Mouse (Mus musculus): Measurements from ENCODE around the gene Myrfl. TPM values are rescaled to one million over a fixed set of nuclear protein-coding genes. Genes with fewer than 3 reads are reported as not detected.

Myrfl gene
- total RNA-seq, 2 experiments from 2014 or later, result 0.14 to 0.31 TPM

DNA sequence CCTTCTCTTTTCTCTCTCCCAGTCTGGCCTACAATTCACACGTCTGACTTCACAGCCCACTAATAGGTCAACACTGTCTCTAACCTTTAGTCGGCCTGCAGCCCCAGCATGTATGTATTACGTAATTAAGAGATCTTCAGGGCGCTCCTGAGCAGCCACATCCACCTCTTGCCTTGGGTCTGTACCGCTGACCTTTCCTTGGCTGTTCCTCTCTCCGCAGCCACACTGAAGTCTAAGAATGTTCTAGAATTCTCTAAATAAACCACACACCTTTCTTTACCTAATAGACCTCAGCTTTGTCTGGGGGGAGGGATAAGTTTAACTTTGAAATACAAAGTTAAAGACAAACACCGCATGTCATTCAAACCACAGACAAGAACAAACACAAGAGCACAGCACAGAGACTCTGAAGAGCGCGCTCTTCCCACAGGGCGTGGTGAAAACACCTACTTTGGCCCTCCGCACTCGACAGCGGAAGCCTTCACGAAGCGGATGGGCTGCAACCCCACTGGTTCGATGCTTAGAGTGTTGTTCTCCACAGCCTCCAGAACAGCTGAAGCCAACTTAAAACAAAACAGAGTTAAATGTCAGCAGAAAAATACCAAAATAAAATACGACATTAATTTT is 17.0 kb upstream of the Myrfl start:
- DNase-seq (ENCODE audit: low spot score in 2 of 2), result no peak

DNA sequence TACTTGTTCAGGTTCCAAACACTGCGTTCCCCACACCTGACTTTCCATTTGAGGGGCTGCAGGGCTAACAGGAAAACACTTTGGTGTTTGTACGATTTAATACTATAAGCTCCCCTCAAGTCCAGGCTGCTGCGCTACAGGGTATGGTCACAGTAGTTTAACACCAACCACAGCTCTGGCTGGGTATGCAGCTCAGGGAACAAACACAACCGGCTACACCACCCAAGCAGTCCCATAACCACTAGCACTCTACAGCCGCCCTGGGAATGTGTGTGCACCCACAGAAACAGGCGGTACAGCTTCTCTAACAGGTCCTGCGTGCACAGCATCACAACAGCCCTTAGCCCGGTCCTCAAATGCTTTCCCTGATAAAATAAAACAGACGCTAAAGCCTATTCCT is 16.1 kb upstream of the Myrfl start:
- no peak for DNase-seq (ENCODE audit: low spot score in 2 of 2)

DNA sequence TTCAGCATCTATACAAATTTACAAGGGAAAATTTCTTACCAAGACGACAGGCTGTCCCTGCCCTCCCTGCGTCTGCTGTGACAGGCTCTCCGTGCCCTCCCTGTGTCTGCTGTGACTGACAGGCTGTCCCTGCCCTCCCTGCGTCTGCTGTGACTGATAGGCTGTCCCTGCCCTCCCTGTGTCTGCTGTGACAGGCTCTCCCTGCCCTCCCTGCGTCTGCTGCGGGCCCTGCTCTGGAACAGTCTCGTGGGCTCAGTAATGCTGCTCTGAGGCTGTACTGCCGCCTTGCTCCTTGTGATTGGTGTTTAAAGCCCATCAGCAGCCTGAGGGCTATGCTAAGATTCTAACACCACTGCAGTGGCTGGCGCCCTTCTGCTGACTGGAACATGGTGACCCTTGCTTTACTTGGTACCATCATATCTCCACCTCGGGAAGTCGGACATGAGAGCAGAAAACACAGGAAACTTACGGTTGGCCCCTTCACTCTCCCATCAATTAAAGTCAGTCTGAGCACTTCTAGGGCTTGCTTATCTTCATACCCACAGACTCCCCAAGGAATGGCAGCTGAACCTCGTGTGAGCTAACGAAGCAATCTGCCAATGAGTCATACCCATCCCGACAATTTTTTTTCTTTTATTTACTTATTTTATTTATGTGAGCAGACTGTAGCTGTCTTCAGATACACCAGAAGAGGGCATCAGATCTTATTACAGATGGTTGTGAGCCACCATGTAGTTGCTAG is 12.4 kb upstream of the Myrfl start:
- no peak for DNase-seq (ENCODE audit: low spot score in 2 of 2)

DNA sequence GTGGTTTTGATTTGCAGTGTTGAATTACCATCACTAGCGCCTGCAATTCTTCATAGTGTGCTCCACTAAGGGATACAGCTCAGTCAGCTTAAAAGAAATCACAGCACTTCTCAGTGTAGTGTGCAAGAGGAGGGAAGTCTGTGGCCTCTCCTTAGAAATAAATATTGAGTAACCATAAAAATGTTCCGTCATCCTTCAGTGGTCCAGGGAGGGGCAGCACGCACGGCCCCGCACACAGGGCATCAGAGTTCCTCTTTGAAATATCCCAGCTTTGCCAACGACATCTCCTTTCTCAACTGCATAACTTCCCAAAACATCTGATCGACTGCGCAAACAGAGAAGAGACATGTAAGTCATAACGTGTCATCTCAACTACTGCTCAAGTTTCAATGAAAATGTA is 10.1 kb upstream of the Myrfl start:
- no peak for DNase-seq (ENCODE audit: low spot score in 2 of 2)

DNA sequence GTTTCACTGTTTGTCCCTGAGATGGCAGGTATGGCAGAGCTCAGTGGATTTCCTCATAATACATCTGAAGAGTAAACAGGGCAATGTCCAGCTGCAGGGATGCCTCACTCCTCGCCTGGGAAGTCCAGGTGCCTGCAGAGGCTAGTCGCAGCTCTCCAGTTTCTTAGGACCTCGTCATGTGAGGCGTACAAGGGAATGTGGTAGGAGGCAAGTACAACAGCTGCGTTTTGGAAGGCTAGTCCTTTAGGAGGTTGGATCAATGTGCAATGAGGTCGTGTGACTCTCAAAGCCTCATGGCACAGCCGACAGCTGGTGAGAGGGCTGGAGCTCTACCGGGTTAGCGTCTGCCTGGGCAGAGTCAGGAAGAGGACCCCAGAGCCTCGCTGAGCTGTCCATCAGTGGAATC is 7.8 kb upstream of the Myrfl start:
- DNase-seq (ENCODE audit: low spot score in 2 of 2), result no peak

DNA sequence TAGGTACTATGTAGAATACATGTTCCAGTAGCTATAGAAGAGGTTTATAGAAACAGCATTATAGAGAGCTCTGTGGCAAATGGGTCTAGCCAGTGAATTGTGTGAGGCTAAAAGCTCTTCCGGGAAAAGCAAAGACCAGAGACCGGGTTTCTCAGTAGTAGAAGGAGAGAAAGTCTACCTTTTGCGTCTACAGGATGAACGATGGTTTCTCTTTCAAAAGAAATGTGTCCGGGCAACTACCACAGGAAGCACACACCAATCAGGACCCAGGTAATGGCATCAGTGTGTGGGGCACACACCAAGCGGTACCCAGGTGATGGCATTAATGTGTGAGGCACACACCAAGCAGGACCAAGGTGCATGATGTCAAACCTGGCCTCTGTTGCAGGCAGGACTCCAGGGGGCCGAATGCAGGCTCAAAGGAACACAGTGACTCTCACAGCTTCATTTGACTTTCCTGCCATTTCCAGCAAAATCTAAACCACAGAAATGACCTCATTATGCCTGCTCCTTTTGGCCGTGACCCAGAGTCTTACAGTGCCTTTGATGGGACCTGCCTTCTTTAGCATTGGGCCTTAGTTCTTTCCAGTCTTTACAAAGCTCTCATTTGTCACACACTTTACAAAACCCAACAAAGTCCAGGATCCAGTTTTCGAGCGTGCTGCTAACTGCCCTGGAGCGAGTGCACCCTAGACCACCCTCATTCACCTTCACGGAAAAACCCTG is 1.4 kb downstream of the Myrfl start:
- no peak for DNase-seq (ENCODE audit: low spot score in 2 of 2)

DNA sequence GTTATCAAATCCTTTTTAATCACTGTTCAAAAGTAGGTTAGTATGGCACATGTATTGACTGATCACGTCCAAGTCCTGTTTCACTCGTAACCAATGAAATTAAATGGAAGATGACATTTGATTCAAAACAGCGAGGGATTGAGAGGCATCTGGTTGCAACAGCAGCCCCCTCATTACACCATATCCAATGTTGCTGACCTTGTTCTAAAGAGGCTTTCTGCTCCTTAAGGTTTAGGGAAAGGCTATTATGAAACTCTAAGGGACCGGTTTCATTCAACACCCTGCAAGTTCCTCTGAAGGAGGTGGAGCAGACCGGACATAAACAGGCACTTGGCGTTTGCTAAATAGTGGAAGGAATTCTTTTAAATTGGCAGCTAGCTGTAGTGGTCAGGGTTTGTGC is 2.2 kb downstream of the Myrfl start:
- no peak for DNase-seq (ENCODE audit: low spot score in 2 of 2)

DNA sequence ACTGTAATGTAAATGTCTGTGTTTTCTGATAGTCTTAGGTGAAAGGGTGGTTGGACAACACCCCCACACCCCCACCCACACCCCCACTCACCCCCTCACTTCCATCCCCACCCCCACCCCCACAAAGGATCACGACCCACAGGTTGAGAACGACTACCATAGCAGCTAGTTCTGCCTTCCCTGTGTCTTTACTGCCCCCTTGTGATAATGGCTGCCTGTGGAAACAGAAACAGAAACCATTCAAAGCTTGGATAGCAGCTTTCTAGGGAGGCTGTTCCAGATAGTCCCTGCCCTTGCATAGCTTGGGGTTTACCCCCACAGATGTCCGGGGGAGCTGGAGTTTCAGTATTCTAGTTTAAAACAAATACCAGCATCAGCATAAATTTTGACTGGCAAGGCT is 3.0 kb downstream of the Myrfl start:
- peak; percentile 43 to 64 for DNase-seq (ENCODE audit: low spot score in 2 of 2)

DNA sequence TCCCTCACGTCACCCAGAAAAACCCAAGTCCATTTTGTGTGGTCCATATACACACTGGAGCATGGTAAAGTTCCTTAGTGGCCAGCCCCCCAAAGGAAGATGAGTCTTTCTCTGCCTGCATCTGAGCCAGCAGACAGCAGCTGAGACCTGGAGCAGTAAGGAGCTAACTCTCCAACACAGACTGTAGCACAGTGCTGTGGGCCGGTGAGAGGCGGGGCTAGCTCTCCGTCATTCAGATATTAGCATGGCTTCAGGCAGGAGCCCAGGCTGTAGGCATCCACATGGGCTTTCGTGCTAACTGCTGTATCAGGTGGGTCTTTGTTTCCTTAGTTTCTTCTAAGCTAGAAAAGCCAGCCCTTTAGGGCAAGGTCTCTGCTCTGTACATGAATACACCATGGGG is 6.1 kb downstream of the Myrfl start:
- DNase-seq (ENCODE audit: low spot score in 2 of 2), result no peak

DNA sequence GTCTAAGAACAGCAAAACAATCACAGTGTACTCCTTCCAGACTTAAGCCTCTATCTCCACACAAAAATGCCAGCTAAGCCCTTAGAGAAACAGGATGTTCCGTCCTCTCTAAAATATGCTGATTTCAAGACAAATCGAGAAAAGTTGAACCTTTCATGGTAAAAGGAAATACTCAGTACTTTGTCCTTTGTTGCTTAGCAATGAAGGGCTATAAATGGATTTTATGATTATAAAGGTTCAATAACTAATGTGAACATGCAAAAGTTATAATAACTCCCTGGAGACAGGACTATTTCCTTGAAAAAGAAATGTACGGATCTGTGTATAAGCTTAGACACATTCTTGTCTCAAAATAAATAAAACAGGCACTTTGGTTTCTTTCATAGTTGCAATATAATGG is 12.2 kb downstream of the Myrfl start:
- DNase-seq (ENCODE audit: low spot score in 2 of 2), result no peak

DNA sequence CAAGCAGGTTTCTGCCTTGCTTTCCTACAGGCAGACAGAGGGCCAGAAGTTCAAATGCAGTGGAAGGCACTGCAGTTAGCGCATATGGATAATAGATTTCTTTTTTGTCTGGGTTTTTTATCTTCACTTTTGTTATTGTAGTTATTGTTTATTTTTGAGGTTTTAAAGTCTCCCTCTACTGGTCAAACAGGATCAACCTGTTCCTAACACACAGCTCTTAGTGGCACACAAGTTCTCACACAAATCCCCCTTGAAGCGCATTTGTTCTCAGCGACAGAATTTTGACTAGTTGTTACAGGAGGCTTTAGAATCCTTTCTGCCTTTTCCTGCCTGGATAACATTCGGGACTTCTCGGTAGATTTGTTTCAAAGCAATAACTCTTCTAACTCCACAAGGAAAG is 13.2 kb downstream of the Myrfl start:
- DNase-seq (ENCODE audit: low spot score in 2 of 2), result no peak

DNA sequence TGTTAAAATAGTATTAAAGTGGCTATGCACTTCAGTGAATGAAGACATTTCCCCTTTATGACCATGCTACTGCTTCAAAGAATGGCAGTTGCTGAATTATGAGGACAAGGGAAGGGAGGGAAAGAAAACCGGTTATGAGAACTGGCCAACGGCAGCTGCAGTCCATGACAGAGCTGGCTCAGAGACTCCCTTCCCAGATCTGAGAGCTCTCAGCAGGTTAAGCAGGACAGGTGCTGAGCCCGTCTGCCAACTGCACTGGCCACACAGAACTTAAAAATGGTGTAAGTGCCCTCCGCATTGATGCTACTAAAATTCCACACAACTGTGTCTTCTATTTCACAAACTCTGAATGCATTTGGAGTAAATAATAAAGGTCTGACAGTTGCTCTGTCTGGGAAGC is 19.3 kb downstream of the Myrfl start:
- no peak for DNase-seq (ENCODE audit: low spot score in 2 of 2)

DNA sequence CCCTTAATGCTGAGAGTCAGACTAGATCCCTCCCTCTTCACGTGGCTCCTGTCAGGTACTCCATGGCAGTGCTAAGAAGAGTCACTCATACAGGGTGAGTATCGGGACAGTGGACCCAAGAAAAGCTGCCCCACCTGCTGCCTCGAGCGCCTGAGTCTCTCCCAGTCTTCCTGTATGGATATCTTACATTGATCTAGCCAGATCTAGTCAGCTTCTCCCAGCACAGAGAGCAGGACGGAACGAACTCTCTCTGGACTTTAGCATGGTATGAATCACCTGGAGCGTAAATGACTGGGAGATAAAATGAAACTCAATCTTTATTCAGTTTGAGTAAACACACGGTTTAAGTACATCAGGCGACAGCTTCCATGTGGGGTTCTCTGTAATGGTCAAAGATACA is 22.2 kb downstream of the Myrfl start:
- DNase-seq (ENCODE audit: low spot score in 2 of 2), result no peak

DNA sequence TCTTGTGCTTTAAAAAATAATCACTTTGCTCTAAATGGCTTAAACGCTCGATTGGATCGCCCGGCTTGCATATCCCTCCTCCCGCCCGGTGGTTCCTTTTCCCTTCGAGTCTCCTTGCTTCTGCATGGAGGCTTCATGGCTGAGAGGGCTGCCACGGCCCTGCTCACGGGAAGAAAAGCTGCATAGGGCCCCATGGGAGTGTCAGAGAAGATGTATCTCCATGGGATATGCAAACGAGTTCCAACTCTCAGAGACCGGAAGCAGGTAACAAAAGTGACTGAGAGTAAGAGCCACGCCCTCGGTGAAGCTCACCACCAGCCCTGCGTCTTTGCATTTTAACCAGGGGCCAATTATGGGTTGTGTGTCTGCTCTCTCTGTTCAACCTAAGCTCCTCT is 24.7 kb downstream of the Myrfl start:
- no peak for DNase-seq (ENCODE audit: low spot score in 2 of 2)

DNA sequence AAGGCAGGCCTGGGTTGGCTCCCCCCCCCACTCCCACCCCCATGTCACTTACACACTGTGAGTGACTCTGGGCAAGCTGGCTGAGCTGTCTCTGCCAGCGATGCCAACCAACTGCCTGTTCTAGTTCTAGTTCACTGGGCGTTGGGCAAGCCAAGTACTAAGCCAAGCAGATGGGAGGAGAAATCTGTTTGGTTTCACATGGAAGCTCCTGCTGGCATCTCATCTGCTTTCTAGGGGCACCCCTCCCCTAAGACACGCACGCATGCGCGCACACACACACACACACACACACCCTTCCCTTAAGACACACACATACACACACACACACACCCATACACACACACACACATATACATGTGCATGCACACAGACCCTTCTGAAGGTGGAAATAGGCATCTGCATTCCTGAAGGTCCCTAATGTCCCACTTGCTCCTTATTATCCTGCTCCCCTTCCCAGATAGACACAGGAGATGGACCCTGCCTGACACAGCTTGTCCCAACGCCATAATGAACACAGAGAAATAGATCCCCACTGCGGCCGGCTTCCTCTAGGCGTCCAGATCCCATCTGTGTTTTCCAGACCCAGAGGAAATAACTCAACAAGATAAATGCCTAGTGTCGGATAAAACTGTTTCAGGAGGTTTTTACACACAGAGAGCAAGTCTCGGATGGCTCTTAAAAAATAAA is 25.2 kb downstream of the Myrfl start:
- DNase-seq (ENCODE audit: low spot score in 2 of 2), result peak; percentile 34 to 58

DNA sequence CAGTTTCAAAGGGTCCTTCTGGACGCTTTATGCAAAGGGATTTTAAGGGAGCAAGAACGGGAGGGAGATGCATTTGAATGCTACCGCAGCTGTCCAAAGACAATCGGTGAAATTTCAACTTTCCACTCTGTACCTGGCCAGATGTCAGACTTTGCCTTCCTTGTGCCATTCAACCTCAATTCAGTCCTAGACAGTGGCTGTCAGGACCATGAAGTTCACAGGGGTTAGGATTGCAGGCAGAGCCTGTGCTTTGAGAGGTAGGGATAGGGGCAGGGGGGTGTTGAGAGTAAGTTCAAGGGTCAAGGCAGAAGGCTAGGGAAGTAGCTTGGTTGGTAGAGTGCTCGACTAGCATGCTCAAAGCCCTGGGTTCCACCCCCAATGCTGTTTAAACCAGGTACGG is 25.9 kb downstream of the Myrfl start:
- peak in 1 of 2 experiments; percentile 25 for DNase-seq (ENCODE audit: low spot score in 2 of 2)

DNA sequence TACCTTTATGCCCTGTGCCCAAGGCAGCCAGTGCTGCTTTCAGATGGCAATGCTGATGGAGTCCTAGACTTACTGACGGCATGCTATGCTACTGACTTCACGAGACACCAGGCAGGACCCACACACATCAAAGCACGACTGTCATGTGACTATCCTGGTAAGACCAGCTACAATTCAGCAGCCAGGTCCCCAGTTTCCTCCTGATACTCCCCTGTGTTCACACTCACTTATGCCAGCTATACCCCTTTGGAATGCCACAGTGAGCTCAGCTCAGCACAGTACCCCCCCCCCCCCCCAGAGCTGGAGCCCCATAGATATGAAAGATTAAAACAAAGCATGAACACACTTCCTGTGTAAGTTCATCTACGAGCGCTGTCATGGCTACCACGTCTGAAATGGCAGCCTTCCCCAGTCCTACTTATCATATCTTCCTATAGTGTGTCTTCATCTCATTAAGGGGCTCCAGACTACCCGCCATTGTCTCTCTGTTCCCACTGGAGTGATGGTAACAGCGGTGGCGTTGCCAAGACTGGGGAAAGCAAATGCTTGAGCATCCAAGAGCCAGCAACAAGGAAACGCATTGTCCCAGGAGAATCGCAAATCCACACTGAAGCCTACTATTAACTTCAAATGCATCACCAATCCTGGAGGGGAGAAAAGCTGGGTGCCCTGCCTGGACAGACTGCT is 43.4 kb downstream of the Myrfl start:
- DNase-seq (ENCODE audit: low spot score in 2 of 2), result no peak

DNA sequence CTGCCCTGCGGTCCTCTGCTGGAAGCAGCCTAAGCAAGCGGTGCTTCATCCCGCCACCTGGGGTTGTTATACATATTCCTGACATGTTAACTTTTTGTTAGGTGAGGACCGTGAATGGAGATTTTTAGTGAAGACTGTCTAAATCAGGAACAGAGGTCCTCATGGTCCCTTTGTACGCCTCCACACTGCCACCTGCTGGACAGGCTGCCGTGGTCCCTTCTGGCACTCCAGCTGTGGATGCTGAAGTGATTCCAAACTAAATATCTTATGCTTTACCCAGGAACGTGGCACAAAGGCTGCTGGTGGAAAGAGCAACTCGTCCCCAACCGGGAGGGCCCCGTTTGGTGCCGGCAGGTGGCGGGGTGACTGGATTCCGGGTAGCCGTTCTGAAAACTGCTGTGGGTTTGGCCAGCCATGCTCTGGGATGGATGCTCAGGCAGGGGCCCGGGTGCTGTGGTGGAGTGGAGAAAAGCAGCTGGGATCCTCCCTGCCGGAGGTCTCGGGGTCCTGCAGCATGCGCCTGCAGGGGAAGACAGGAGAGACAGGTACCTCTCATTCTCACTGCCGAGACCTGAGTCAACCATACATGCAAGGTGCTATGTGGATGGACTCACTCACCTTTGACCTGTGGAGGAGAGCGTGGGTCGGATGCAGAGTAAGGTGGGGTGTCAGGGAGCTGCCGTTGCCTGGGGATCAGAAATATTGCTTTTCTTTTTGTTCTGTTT is 47.8 kb downstream of the Myrfl start:
- DNase-seq (ENCODE audit: low spot score in 2 of 2), result peak; percentile 93 to 95

DNA sequence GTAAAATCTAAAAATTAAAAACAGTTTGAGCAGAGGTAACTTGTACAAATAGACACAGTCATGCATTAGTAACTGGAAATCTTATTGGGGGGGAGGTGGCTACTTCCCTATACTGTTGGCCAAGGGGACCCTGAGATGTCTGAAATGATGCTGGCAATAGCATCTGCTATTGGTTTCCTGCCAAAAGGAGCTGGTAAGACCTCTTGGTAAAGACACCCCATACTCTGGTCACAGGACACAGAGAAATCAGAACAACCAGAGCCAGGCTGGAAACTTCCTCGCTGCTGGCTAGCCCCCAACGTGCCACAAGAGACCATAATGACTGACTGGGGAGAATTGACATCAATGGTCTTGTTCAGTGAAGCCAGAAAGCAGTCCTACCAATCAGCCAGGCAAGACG is 55.2 kb downstream of the Myrfl start:
- no peak for DNase-seq (ENCODE audit: low spot score in 2 of 2)

DNA sequence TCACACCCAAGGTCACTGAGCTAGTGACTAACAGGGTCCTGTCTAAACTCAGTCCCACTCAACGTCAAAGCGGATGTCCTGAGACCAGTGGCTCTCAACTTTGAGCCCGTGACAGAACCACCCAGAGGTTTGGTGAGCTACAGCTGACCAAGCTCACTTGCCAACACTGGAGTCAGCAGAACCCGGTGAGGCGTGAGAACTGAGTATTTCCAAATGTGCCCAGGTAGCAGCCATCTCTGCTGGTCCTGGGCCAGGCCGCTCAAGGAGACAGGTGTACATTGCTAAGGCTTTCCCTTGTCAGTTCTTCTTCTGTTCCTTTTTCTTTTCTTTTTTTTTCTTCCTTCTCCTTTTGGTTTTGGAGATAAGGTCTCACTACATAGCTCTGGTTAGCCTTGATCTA is 66.0 kb downstream of the Myrfl start:
- DNase-seq (ENCODE audit: low spot score in 2 of 2), result no peak

DNA sequence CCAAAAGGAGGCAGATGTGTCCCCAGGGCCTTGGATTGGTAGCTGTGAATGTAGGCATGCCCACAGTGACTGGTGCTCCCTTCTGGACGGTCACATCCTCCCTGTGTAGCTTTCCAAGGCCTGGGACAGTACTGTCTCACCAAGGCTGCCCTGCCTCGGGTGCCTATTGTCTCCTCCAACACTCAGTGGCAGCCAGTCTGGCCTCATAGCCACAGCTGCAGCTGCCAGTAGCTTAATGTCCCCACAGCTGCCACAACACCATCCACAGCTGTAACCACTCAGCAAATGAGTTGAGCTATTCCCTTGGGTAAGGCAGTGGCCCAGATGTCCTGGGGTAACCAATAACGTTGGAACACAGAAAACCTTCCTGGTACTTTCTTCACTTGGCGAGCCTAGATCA is 68.6 kb downstream of the Myrfl start:
- no peak for DNase-seq (ENCODE audit: low spot score in 2 of 2)
